Mouse (Mus musculus) heart, embryonic 16.5 days (tissue): ENCODE measurements around the gene Cavin4. TPM values are rescaled to one million over a fixed set of nuclear protein-coding genes. Genes with fewer than 3 reads are reported as not detected.

Experiments
- polyA plus RNA-seq: library from polyadenylated mRNA; unstranded; fragments of >200 nt; fragmentation: Nextera tagmentation; extraction: Ambion mirVana; gene quantifications from 2 replicates; pipeline ENCODE4 v1.2.1, GENCODE M21; 2015

The Cavin4 gene
- polyA plus RNA-seq, 1 experiment from 2014 or later: 27.6 TPM

Other genes starting within 250 kb of the Cavin4 start
- 29.4 and 32.3 TPM in 2 replicates for gene Tex10, start 190.1 kb upstream of the Cavin4 start, polyA plus RNA-seq
- gene Msantd3, start 123.6 kb upstream of the Cavin4 start, polyA plus RNA-seq: 20.8 and 22.8 TPM in 2 replicates
- 8.4 and 23.5 TPM in 2 replicates for gene Tmeff1, start 78.3 kb upstream of the Cavin4 start, polyA plus RNA-seq